Mouse (Mus musculus) left cerebral cortex, postnatal 4 days (tissue): ENCODE measurements at regions not wholly inside any gene's neighbourhood (a gene's known extent, or its start where the extent isn't known, plus 50 kb on each side); places are given as distances from the start of the nearest gene placed in this dataset.

Experiments
- DNase-seq: peaks from one replicate; pipeline ENCODE4 v3.0.0-alpha.2; 2022
- intact Hi-C: fragments of 180-260 bp; cut with DNase I; formaldehyde crosslinking; loops from one replicate; pipeline ENCODE4 v1.15.1; 2025

DNA sequence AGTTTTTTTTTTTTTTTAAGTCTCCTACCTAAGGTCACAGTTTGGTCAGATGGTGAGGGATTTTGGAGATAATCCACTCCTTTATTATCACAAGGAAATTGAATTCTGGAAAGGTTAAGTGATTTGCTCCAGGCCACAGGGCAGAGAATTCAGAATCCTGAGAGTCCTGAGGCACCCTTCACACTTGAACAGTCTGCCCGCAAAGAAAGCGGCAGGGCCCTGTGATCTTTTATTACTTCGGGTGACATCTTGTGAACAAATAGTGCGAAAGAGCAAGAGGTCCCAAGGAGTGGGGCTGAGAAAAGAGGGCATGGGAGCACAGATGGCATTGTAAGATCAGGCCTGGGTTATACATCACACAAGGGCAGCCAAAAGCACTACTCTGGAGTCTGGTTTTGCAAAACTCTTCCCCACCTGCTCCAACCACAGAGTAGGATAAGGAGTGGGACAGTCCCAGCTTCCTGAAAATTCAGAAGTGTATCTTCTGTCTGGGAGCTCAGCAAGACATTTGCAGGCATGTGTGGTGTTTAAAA is 150.5 kb upstream of the Wdr11 start:
- intact Hi-C loops, result no loop called here

DNA sequence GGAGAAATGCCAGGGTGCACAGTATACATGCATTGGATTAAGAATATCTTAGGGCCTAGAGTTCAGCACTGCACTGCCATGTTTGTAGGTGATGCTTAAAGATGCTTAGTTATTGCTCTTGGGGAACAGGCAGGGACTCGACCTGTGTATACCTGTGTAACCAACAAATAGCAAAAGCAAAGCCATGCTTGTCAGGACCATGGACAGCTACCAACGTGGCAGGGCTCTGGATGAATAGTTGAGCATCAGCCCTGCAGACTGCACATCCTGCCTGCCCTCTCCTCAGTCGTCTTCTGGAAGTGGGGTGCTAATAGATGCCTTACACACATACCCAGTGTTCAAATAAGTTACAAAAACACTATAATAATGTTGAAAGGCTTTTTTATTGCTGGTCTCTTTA is 122.2 kb upstream of the Wdr11 start:
- intact Hi-C loops, result no loop called here
- DNase-seq, result peak; percentile 11

More for the DNA sequence above, 150.5 kb upstream of the Wdr11 start:
- no peak for DNase-seq

DNA sequence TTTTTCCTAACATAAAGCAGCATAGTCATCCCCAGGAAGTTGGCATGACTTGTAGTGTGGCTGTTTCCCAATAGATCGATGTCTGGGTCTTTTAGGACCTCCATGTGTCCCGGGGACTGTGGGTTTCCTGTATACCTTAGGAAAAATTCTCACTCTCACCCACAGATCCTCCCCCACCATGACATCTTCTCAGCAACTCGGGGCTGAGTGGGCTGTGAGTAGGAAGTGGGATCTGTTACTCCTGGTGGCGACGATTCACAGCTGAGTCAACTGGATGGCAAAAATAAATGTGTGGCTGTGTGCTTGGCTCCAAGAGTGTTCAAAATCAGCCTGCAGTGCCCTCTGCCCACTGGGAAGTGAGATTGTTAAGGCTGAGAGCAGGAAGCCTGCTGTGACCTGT is 107.9 kb upstream of the Wdr11 start:
- DNase-seq, result no peak
- intact Hi-C loops, result no loop called here

DNA sequence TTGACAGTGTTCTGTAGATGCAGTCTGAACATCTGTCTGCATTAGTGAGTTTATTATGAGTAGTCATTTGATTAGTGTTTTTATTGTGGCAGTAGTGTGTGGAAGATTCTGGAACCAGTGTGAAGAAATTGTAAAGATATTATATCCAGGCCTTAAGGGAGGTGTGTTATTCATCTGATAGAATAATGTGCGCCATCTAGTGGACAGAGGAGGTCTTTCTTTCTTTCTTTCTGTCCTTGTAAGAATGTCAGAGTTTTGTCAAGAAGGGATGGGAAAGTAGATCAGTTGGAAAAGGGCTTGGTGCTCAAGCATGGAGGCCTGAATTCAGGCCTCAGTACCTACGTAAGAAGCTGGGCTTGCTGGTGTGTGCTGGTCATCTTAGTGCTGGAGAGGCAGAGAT is 84.8 kb upstream of the Wdr11 start:
- intact Hi-C loops, result loop anchor here (1.0 to 5.0 kb wide), 2 partner anchors 272 to 645 kb away; no protein-coding TSS in a partner anchor
- no peak for DNase-seq

DNA sequence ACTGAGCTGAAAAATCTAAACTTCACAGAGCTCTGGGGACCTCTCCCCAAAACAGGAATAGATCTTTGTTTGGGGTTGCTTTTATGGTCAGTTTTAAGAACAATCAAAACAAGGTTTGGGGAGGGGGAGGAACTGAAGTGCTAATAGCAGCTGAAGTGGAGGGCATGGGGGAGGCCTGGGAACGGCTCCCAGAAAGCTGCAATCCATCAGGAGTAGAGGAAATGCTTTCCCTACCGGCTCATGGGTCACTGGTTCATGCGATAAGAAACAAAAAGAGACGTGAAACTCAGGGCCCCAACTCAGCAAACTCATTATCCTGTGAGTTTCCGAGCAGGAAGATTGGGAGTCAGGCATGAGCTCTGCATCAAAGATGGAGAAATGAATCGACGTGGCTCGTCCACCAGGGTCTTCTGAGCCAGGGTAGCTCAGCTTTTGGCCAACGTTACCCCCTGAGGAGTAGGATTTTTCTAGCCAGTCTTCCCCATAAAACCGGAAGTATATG is 82.0 kb upstream of the Wdr11 start:
- intact Hi-C loops, result loop anchor here (5.0 kb wide), 1 partner anchor 647 kb away; no protein-coding TSS in a partner anchor
- DNase-seq, result no peak

DNA sequence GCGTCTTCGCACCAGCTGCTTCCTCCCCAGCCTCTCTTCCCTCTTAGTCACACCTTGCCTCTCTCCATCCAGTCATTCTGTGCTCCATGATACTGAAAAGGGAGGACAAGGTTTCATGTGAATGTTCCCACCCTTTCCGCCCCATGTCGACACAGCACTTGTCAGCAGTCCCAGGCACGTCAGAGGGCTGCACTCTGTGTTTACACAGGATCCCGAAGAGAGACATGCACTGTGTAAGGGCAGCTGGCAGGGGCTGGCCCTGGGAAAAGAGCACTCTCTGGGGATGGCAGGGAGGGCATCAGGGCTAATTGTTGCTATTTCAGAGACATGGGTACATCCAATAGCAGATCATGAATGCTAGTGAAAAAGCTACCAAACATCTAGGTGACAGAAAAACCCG is 77.0 kb upstream of the Wdr11 start:
- intact Hi-C loops, result no loop called here
- DNase-seq, result no peak

DNA sequence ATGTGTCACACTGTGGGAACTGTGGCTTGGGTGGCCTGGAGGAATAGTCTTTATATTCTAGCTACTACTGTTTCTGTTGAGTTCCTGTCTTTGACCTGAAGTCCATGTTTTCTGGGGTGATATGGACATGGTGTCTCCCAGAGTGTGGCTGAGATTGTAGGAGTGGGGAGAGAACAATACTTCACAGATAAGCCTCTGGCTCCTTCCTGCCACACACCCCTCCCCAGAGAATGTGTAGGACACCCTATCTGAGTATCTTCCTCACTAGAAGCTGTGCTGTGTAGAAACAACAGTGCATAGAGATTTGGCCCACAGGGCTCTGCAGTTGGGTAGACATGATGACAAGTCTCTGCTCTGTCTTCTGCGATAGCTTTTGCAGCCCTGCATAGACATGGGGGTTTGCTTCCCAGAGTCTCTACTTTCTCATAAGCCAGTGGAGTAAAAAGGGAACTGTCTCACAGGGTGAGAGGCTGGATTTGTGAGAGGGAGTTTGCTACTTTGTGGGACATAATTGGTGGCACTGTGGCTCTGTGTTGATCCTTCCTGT is 67.2 kb upstream of the Wdr11 start:
- no peak for DNase-seq
- intact Hi-C loops, result no loop called here

DNA sequence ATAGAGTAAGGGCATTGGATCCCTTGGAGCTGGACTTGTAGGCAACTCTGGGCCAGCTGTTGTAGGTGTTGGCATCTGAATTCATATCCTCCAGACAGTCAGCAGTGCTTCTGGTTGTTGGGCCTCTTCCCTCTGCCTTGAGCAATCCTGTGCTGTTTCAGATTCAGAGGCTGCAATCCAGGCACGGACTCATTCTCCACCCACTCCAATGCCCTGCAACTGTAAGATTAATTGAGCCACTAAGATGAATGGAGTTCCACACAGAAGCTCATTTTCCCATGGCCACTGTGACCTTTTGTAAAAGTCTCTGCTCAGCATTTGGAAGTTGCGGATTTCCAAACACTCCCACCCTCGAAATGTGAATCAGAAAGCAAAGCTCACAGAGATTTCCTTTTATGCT is 65.7 kb upstream of the Wdr11 start:
- intact Hi-C loops, result no loop called here
- DNase-seq, result no peak

DNA sequence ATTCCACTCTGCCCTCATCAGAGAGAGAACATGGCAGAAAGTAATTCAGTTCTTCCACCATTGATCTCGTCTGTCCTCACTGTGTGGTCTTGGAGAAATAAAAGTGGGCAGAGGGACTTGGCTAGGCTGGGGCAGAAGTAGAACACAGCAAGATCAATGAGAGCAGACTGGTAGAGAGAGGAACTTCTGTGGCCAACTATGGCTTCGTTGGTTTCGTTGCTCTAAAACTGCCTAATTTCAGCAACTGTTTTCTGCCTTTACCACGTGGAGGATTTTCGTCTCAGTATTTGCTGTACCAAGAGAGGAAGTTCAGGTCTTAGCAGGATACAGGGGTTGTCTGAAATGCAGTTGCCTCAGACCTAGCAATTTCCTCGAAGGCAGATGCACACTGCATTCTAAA is 63.4 kb upstream of the Wdr11 start:
- intact Hi-C loops, result no loop called here
- no peak for DNase-seq

DNA sequence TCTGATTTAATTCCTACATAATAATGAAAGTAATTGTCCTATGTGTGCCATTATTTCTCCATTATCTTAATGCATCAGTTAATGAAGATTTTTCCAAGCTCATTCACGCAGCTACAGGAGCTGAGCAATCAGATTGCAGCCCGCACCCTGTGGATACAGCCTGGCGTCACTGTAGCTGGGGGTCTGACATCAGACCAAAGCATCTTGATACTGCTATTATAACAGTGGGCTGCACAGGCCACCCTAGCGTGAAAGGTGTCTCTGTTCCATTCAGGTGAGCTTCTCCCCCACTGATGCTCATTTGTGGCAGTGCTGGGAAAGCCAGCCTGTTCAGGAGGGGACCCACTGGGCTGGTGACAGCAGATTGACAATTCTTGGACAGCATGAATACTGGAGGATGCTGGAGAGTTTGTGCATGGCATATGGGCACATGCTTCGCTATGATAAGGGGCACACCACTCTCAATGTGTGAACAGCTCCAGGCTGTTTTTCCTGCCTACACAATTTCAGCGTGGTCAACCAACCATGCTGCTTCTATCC is 58.2 kb upstream of the Wdr11 start:
- intact Hi-C loops, result no loop called here

More for the DNA sequence above, 58.2 kb upstream of the Wdr11 start:
- peak; percentile 46 for DNase-seq
